Mouse (Mus musculus): ENCODE measurements around the gene Gm5538. TPM values are rescaled to one million over a fixed set of nuclear protein-coding genes. Genes with fewer than 3 reads are reported as not detected.

The Gm5538 gene
- not detected in 2 replicates for polyA plus RNA-seq (2012)

GRCm38 (mm10) chr3:59729490-59729889 lies at the start of gene Gm5538:
TSS of gene Gm5538 (plus strand) at chr3:59729790.
- no peak for TF ChIP-seq GATA1 (IDR thresholded peaks at IDR 0.05; ENCODE audit: low read length)

GRCm38 (mm10) chr3:59697391-59697790 lies 32.2 kb upstream of the Gm5538 start:
- no peak for TF ChIP-seq GATA1 (IDR thresholded peaks at IDR 0.05; ENCODE audit: low read length)

- TF ChIP-seq GATA1 (IDR thresholded peaks at IDR 0.05; ENCODE audit: low read length): no peak
Observed at GRCm38 (mm10) chr3:59702614-59703110, 26.9 kb upstream of the Gm5538 start.

- no peak for TF ChIP-seq GATA1 (IDR thresholded peaks at IDR 0.05; ENCODE audit: low read length)
Observed at GRCm38 (mm10) chr3:59739866-59740265, 10.3 kb downstream of the Gm5538 start.

- no peak for TF ChIP-seq GATA1 (IDR thresholded peaks at IDR 0.05; ENCODE audit: low read length)
Observed at GRCm38 (mm10) chr3:59744181-59744580, 14.6 kb downstream of the Gm5538 start.

Other genes with a start within 250 kb of the Gm5538 start
- not detected in 2 replicates for gene Gm8298, start 131.3 kb downstream of the Gm5538 start, polyA plus RNA-seq (2012)
- not detected in 2 replicates for gene C130079G13Rik, start 195.4 kb downstream of the Gm5538 start, polyA plus RNA-seq (2012)